Mouse (Mus musculus) C2C12 (cell line): ENCODE results near the gene Cltc.

Experiments
- CTCF ChIP-seq: IDR thresholded peaks from one replicate; pipeline ENCODE4 v1.5.1; 2011; ENCODE audit not compliant: control insufficient read depth, insufficient read depth, insufficient read length
- USF1 ChIP-seq: IDR thresholded peaks from one replicate; pipeline ENCODE4 v1.6.1; 2011; ENCODE audit warnings: low read depth, mild to moderate bottlenecking, control low read depth, moderate library complexity

DNA sequence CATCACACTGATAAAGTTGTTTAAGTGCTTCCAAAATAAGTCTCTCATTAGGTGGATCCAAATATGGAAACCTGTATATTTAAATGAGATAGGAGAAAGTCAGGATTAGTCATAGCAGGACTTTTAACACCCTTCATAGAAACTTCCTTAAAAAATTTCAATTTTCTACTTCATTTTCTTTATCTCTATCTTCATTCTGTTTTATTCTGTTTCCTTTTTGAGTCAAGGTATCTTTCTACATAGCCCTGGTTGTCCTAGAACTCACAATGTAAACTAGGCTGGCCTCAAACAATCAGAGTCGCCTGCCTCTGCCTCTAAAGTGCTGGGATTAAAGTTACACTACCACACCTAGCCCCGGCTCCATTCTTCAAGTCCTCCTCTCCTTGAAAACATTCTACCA, 28.4 kb upstream of the Cltc start:
- no peak for TF ChIP-seq CTCF
- TF ChIP-seq USF1 = no peak
